Mouse (Mus musculus) megakaryocyte-erythroid progenitor cell, adult 5-6 weeks (primary cell): ENCODE measurements at regions not wholly inside any gene's neighbourhood (a gene's known extent, or its start where the extent isn't known, plus 50 kb on each side); places are given as distances from the start of the nearest gene placed in this dataset.
"Not testable (repeated sequence)": the region's sequence is repeated elsewhere in the genome, so short reads cannot be mapped to it uniquely, and the experiment has no call there.

Experiments
- ATAC-seq: replicated peaks from 2 replicates; pipeline ENCODE4 v1.8.0; 2016; ENCODE audit warnings: mild to moderate bottlenecking, inconsistent platforms; ENCODE audit not compliant: severe bottlenecking, poor library complexity, low FRiP score, low TSS enrichment

DNA sequence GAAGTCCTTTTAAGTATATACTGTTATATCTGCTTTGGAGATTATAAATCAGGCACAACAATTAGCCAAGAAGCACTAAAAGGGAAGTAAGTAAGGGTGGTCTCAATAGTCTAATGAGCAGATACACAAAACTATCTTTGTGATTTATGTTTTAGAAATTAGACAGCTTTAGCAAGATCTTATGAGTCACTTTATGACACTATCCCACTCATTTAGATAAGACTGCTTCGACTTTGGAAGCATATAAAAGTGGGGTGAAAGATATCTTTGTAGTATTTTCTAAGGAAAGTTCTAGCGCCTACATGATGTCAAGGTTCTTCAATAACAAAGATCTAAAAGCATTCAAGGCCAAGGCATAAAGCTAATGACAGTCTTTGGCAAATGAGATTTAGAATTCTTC lies 214.5 kb upstream of the Slc7a11 start:
- no peak for ATAC-seq

- no peak for ATAC-seq
Observed at GRCm38 (mm10) chr3:50654441-50654840, 211.0 kb upstream of the Slc7a11 start.

DNA sequence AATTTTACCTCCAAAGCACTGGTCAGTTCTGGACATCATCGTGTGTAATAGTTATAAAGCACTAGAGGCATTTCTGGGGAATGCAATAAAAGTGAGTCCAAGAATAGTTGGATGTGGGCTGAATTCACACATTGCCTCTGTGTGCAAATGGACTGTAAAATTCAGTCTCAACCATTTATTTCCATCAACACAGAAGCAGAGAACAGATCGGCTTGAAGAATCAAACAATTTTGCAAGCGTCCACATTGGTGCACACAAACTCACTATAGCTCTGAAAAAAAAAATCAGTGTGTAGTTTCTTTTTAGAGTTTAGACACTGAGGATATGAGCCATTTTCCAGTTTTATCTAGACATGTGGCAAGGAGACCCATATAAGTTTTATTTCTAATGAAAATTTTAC lies 208.9 kb upstream of the Slc7a11 start:
- ATAC-seq, result no peak

DNA sequence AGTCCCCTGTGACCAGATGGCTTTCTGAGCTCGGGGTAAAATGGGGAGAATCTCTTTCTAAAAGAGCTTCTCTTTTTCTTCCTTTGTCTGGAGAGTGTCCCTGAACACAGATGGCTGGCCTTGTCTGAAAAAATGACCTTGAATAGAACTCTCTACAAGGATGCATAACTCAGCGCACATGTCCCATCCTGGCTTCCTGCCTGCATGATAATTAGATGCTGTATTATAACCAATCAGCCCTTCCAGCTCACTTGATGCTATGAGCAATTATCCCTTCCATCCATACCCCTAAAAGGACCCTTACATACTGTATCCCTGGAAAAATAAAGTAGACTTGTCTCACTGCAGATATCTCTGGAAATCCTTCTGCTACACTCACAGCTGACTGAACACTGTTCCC lies 199.7 kb upstream of the Slc7a11 start:
- ATAC-seq, result no peak

DNA sequence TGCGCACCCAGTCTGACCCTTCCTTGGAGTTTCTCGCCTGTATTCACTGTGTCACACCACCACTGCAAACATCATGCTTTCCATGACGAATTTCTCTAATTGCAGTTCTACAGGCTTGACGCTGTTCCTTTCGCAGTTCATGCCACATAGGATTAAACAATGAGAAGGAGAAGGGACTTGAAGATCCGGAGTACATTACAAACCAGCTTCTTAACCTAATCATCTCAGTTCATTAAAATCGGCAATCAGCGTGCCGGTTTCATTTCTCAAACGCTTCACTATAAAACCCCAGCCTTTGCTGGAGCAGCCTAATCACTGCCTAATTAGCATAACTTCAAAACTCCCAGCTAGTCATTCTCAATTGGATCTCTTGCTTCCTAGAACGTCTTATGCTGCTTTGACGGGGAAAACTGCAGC lies 196.5 kb upstream of the Slc7a11 start:
- ATAC-seq, result no peak

GRCm38 (mm10) chr3:50634457-50635075 lies 191.2 kb upstream of the Slc7a11 start:
- ATAC-seq, result no peak

- no peak for ATAC-seq
Observed at GRCm38 (mm10) chr3:50631286-50631685, 187.9 kb upstream of the Slc7a11 start.

DNA sequence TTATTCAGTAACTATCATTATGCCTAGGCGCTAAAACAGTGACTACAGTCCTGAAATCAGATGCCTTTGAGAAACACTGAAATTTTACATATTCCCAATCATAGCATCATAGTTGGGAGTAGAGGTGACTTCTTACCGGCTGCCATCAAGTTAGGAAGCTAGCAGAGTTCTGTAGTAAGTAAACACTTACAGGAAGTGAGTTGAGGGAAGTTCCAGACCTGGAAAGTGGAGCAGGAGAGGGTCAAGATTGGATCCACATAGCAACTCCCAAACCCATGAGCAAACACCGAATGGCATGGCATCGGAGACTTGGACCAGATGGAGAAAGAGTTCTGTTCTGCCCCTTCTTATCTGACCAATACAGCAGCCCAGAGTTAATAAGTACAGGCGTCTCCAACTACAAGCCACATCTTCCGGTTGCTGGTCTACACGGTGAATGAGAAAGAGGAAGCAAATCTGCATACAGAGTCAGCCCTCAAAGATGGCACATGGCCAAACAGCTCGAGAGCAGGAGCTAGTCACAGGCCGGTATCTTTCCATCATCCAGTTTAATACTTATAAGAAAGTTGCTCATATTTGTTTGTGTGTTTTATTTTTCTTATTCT lies 184.8 kb upstream of the Slc7a11 start:
- ATAC-seq, result peak; percentile 90

DNA sequence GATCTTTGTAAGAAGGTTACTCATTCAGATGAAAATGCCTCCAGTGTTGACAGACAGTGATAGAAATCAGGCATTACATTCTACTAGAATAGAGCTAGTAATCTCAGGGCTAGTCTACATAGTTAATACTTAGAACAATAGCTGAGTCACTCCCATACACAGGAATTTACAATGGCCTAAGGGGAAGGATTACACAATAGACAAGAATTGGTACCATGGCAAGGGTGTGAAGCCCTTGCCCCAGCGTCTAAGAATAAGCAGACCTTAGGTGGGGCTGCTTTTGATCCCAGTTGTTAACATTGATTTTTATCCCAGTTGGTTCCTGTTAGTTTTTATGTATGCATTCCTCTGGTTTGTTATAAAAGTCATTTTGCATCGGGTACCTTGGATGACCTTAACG lies 177.8 kb upstream of the Slc7a11 start:
- ATAC-seq, result not testable (repeated sequence)

GRCm38 (mm10) chr3:50619061-50619460 lies 175.6 kb upstream of the Slc7a11 start:
- ATAC-seq, result no peak

- ATAC-seq, result no peak
Observed at GRCm38 (mm10) chr3:50615384-50616285, 172.2 kb upstream of the Slc7a11 start.

- no peak for ATAC-seq
Observed at GRCm38 (mm10) chr3:50613011-50613410, 169.6 kb upstream of the Slc7a11 start.

DNA sequence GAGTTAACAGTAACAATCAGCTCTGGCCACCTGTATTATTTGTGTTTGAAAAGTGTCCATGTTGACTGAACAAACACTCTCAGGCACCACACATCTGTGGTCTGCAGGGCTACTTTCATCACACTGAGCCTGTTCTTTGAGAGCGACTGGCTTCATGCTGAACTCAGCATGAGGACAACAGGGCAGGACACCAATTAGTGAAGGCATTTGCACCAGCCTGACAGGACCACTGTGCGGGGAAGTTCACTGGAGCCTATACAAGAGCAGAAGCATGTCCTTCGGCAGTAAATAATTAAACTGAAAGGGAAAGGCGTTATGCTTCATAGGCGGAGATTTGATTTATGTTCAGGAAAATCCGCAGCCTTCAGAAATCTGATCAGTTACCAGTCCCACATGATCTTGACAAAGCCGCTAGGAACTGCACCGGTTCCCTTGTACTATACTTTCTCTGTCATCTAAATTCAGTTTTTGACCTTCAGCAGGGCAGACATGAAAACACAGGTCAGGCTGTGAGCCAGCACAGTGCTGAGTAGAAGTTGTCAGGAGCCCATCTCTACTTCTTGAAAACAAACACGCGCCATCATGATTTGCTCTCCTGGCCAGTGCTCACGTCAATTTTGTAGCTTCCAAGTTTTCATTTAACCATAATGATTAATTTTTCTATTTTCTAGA lies 166.1 kb upstream of the Slc7a11 start:
- ATAC-seq, result no peak

- ATAC-seq, result no peak
Observed at GRCm38 (mm10) chr3:50607736-50608135, 164.3 kb upstream of the Slc7a11 start.

- no peak for ATAC-seq
Observed at GRCm38 (mm10) chr3:50606986-50607385, 163.6 kb upstream of the Slc7a11 start.

GRCm38 (mm10) chr3:50605750-50606149 lies 162.3 kb upstream of the Slc7a11 start:
- ATAC-seq, result no peak

DNA sequence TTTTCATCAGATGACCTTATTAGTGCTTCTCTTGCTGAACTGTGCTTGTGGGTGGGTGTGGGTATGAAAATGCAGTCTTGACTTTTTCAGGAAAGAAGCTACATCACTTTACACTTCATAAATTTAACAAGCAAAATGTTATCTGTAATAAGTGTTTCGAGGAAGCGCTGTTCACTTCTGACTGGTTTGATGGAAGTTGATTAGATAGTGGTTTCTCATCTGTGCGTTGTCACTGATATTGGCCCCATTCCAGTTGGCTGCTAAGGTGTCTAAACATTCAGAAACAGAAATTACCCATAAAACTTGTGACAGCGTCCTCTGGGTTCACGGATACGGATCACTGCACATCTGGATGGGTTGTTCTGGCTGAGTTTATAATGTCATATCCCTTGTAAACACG lies 159.8 kb upstream of the Slc7a11 start:
- no peak for ATAC-seq

- ATAC-seq, result no peak
Observed at GRCm38 (mm10) chr3:50595732-50596131, 152.3 kb upstream of the Slc7a11 start.

- ATAC-seq, result no peak
Observed at GRCm38 (mm10) chr3:50584323-50584722, 140.9 kb upstream of the Slc7a11 start.

- ATAC-seq, result no peak
Observed at GRCm38 (mm10) chr3:50583475-50583874, 140.1 kb upstream of the Slc7a11 start.
